Mouse (Mus musculus) hindbrain, embryonic 16.5 days (tissue): Measurements from ENCODE around the gene Caskin2. TPM values are rescaled to one million over a fixed set of nuclear protein-coding genes. Genes with fewer than 3 reads are reported as not detected.

Experiments
- ATAC-seq: fragments of 200-750 bp; cut with Nextera tagmentation; 2 replicates; pipeline ENCODE4 v1.8.0; 2017; ENCODE audit warnings: moderate TSS enrichment, moderate library complexity
- H3K27ac ChIP-seq: fragments of 300-500 bp; sonication (generic); 2 replicates; pipeline ENCODE4 v1.5.1; 2014; ENCODE audit warnings: low read depth, mild to moderate bottlenecking, control low read depth, low read length, moderate library complexity
- H3K27me3 ChIP-seq: fragments of 300-500 bp; sonication (generic); replicated peaks from 2 replicates; pipeline ENCODE4 v1.6.1; 2014; ENCODE audit warnings: low read length; ENCODE audit not compliant: control insufficient read depth, insufficient read depth
- H3K36me3 ChIP-seq: fragments of 300-500 bp; sonication (generic); 2 replicates; pipeline ENCODE4 v1.6.1; 2014; ENCODE audit warnings: mild to moderate bottlenecking, low read length, moderate library complexity, mixed read lengths; ENCODE audit not compliant: control insufficient read depth, insufficient read depth
- H3K4me1 ChIP-seq: fragments of 300-500 bp; sonication (generic); 2 replicates; pipeline ENCODE4 v1.6.1; 2014; ENCODE audit warnings: low read depth, low read length; ENCODE audit not compliant: control insufficient read depth, insufficient read depth
- H3K4me2 ChIP-seq: fragments of 300-500 bp; sonication (generic); 2 replicates; pipeline ENCODE4 v1.6.1; 2014; ENCODE audit warnings: mild to moderate bottlenecking, low read length, control low read depth, moderate library complexity
- H3K4me3 ChIP-seq: fragments of 300-500 bp; sonication (generic); 2 replicates; pipeline ENCODE4 v1.5.1; 2014; ENCODE audit warnings: mild to moderate bottlenecking, low read length, control low read depth, moderate library complexity
- H3K9ac ChIP-seq: fragments of 300-500 bp; sonication (generic); 2 replicates; pipeline ENCODE4 v1.6.1; 2014; ENCODE audit warnings: low read depth, mild to moderate bottlenecking, control low read depth, low read length, moderate library complexity
- H3K9me3 ChIP-seq: fragments of 300-500 bp; sonication (generic); 2 replicates; pipeline ENCODE4 v1.6.1; 2014; ENCODE audit warnings: mild to moderate bottlenecking, low read length, moderate library complexity; ENCODE audit not compliant: control insufficient read depth
- WGBS: fragments of 180-500 bp; shearing (Covaris S2); extraction: QIAGEN DNeasy Blood & Tissue Kit; methylation state at CpG from one replicate; pipeline ENCODE4 v1.1.7; 2014; 5-methylcytosine and 5-hydroxymethylcytosine counted together
- polyA plus RNA-seq: library from polyadenylated mRNA; unstranded; fragments of >200 nt; fragmentation: Nextera tagmentation; extraction: Ambion mirVana; gene quantifications from 2 replicates; pipeline ENCODE4 v1.2.1, GENCODE M21; 2015

Caskin2 gene
- polyA plus RNA-seq, 1 experiment from 2014 or later = 9.0 TPM

DNA sequence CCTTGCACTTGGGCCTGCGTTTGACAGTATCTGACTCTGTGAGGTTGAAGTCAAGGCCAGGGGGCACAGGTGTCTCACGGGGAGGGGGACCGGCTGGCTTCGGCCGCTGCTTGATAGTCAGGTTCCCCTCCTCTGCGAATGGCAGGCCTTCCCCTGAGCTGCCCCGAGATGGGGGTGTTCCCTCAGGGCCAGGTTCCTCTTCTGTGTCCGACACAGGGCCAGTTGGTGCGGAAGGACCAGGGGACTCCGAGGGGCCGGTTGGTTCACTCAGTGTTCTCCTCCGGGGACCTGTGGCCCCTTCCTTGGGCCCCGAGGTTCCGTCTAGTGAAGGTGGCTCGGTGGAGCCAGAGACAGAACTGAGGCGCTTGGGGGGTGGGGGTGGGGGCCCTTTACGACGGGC lies 12.5 kb downstream of the Caskin2 start:
- no peaks in the 10 kb centered on the region for H3K4me1 ChIP-seq

DNA sequence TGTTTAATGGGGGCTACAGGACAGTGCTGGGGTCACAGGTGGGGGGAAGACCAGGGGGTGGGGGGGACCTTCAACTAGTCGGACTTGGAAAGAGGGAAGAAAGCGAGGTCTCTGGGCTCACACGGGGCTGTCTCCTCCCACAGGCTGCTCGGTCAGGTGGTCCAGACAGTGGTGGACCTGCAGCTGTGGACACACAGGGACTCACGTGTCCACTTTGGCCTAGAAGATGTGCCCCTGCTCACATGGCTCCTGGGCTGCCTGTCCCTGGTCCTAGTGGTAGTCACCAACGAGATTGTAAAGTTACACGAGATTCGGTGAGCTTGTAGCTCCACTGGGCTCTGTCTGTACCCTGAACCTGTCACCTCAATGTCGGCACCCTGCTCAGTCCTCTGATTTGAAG lies 15.8 kb downstream of the Caskin2 start:
- peaks cover 43% of the 10 kb centered on the region for H3K36me3 ChIP-seq
- H3K4me3 ChIP-seq = no peak overlapping the region
- 86% methylated on average over 9 of the region's 9 CpGs for WGBS
- no peaks in the 10 kb centered on the region for H3K27me3 ChIP-seq
- ATAC-seq = no peak
- no peak overlapping the region for H3K4me2 ChIP-seq
- H3K9ac ChIP-seq = no peak overlapping the region
- H3K4me1 ChIP-seq = no peaks in the 10 kb centered on the region
- no peak overlapping the region for H3K27ac ChIP-seq
- no peaks in the 10 kb centered on the region for H3K9me3 ChIP-seq

More for the DNA sequence above, 12.5 kb downstream of the Caskin2 start:
- 94% methylated on average over 18 of the region's 18 CpGs for WGBS
- no peak overlapping the region for H3K9ac ChIP-seq
- no peak overlapping the region for H3K4me3 ChIP-seq
- H3K36me3 ChIP-seq = peaks cover 36% of the 10 kb centered on the region
- H3K27me3 ChIP-seq = no peaks in the 10 kb centered on the region
- H3K27ac ChIP-seq = no peak overlapping the region
- H3K4me2 ChIP-seq = no peak overlapping the region
- H3K9me3 ChIP-seq = no peaks in the 10 kb centered on the region
- ATAC-seq = no peak

DNA sequence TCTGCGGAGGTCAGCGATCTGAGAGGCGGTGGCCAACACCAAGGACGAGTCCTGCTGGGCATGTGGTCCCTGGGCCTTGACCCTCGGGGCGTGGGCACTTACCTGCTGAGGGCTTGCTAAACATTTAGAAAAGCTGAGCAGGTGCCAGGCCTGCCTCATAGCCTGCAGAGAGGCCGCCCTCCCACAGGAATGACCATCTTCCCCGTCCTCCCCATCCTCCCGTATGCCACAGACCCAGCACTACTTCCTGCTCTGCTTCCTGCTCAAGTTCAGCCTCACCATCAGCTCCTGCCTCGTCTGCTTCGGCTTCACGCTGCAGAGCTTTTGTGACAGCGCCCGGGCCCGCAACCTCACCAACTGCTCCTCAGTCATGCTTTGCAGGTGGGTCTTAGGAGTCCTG lies 16.5 kb downstream of the Caskin2 start:
- H3K36me3 ChIP-seq = peaks cover 50% of the 10 kb centered on the region
- H3K4me2 ChIP-seq = no peak overlapping the region
- 86% methylated on average over 15 of the region's 15 CpGs for WGBS
- H3K27ac ChIP-seq = no peak overlapping the region
- H3K4me1 ChIP-seq = no peaks in the 10 kb centered on the region
- no peaks in the 10 kb centered on the region for H3K27me3 ChIP-seq
- H3K4me3 ChIP-seq = no peak overlapping the region
- no peaks in the 10 kb centered on the region for H3K9me3 ChIP-seq
- ATAC-seq = no peak
- no peak overlapping the region for H3K9ac ChIP-seq

DNA sequence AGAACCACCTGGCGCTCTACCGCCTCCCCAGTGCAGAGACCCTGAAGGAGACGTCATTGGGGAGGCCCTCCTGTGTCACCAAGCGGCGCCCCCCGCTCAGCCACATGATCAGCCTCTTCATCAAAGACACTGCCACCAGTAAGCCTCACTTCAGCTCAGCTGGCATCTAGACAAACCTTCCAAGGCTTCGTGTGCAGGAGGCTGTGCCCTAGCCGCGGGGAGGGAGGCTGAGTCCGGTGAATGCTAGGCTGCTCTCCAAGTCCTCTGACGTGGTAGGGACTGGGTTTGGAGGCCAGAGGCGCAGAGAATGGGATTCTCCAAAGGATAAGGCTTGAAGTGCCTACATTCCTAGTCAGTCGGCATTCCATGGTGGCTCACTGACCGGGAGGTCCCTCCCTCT lies 21.1 kb downstream of the Caskin2 start:
- Histone ChIP-seq H3K27me3 (no peaks in the 10 kb centered on the region), H3K9me3 (no peaks in the 10 kb centered on the region), H3K9ac (no peak overlapping the region), H3K36me3 (peaks cover 43% of the 10 kb centered on the region), H3K4me1 (no peaks in the 10 kb centered on the region; the same call in 1 of the 2 replicates), H3K4me3 (no peak overlapping the region), H3K4me2 (no peak overlapping the region), H3K27ac (no peak overlapping the region)
- 79% methylated on average over 14 of the region's 14 CpGs for WGBS
- ATAC-seq = no peak

DNA sequence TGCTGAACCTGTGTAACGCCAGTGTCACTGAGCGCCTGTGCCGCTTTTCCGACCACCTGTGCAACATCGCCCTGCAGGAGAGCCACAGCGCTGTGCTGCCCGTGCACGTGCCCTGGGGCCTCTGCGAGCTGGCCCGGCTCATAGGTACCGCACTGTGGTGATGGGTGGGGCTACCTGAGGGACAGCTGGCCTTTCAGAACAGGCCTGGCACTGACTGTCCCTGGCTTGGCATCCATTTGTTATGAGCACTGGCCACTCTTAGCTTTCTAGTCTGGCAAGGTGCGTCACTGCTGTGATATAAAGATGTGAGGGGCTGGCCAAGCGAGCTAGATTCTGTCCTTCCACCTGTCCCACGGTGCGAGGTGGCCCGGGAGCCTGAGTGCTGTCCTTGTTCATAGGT lies 21.5 kb downstream of the Caskin2 start:
- Histone ChIP-seq H3K36me3 (peaks cover 39% of the 10 kb centered on the region), H3K4me2 (no peak overlapping the region), H3K9me3 (no peaks in the 10 kb centered on the region), H3K4me3 (no peak overlapping the region), H3K9ac (no peak overlapping the region), H3K27ac (no peak overlapping the region), H3K4me1 (peaks cover 4% of the 10 kb centered on the region), H3K27me3 (no peaks in the 10 kb centered on the region)
- no peak for ATAC-seq
- 94% methylated on average over 16 of the region's 16 CpGs for WGBS

DNA sequence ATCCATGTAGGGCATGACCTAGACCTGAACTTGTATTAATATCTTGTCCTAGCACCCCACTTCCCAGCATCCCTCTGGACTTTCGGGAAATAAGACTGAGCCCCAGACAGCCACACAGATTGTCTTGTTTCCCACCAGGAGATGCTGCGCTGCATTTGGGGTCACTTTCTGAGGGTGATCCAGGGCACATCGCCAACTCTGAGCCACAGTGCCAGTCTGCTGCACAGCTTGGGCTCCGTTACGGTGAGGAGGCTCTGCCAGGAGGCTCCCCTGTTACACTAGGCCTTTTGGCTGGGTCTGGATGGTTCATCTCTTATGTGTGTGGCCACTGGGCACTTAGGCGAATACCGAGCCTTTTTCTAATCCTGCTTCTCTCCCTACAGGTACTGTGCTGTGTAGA lies 23.7 kb downstream of the Caskin2 start:
- 73% methylated on average over 7 of the region's 7 CpGs for WGBS
- Histone ChIP-seq H3K4me3 (no peak overlapping the region), H3K9me3 (no peaks in the 10 kb centered on the region), H3K27me3 (no peaks in the 10 kb centered on the region), H3K36me3 (peaks cover 32% of the 10 kb centered on the region), H3K4me1 (peaks cover 17% of the 10 kb centered on the region), H3K9ac (no peak overlapping the region), H3K4me2 (no peak overlapping the region), H3K27ac (no peak overlapping the region)
- ATAC-seq = no peak

DNA sequence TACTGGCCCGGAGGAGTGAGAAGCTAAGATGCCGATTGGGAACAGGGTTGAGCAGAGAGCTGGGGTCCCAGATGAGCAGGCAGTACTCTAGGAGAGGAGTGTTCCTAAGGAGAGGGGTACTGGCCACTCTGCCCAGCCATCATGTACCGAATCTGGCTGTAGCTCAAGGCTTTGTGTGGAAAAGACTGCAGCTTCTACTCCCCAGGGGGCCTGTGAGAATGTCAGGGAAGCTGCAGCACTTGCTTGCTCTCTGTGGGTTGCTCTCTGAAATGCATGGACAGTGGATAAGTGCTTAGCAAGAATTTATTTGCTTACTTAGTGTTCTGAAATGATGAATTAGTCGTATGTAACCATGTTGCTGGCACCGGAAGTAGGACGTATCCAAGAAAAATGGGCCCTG lies 27.0 kb downstream of the Caskin2 start:
- H3K4me2 ChIP-seq = 0 out of 2 replicates have a peak overlapping the region, but pooled peaks have one; percentile 10
- no peak overlapping the region for H3K27ac ChIP-seq
- H3K9me3 ChIP-seq = no peaks in the 10 kb centered on the region
- H3K4me1 ChIP-seq = peaks cover 20% of the 10 kb centered on the region
- no peak overlapping the region for H3K4me3 ChIP-seq
- no peak for ATAC-seq
- H3K9ac ChIP-seq = peak overlapping the region; percentile 22; the same call in 1 of the 2 replicates
- peaks cover 10% of the 10 kb centered on the region for H3K36me3 ChIP-seq
- no peaks in the 10 kb centered on the region for H3K27me3 ChIP-seq
- WGBS = 48% methylated on average over 6 of the region's 6 CpGs

DNA sequence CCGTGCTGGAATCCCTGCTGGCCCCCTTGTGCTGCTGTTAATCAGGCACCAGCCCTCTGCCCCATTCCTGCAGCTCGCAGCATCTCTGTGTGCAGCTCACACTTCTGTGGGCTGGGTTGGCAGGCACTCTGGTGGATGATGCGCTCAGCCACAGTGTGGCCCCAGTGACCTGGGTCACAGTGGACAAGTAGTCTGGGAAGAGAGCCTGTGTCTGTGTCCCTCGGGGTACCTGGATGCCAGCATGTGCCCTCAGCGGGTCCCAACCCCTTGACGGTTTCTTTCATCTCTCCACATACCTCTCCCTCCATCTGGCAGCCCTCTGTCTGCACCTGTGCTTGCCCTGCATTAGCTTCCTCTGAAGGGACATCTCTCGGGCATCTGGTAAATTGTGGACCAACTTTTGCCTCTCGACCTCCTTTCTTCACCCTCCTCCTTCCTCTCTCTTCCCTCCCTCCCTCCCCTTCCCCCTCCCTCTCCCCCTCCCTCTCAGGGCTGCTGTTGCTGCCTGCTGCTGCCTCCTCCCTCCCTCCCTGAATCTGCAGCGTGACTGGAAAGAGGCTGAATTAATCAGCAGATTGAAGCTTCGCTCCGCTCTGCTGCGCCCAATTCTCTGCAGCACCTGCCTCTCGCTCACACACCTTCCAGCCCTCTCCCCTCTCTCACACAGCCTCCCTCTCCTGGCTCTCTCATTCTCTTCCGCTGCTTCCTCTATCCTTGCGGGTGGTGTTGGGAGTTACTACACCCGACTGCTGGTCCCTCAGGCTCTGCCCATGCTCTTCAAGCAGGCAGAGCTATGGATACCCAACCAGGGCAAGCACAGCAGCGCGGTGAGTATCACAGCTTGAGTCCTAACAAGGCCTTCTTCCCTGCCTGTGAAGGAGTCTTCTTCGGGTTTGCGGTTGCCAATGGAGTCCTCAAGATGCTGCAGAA lies 33.0 kb downstream of the Caskin2 start:
- WGBS = 8% methylated on average over 20 of the region's 20 CpGs
- Histone ChIP-seq H3K9me3 (no peaks in the 10 kb centered on the region), H3K27ac (peak overlapping the region; percentile 85), H3K4me2 (peak overlapping the region; percentile 54), H3K4me3 (peak overlapping the region; percentile 31), H3K27me3 (no peaks in the 10 kb centered on the region), H3K36me3 (no peaks in the 10 kb centered on the region), H3K4me1 (peaks cover 43% of the 10 kb centered on the region), H3K9ac (peak overlapping the region; percentile 64)
- peak; percentile 74 for ATAC-seq

DNA sequence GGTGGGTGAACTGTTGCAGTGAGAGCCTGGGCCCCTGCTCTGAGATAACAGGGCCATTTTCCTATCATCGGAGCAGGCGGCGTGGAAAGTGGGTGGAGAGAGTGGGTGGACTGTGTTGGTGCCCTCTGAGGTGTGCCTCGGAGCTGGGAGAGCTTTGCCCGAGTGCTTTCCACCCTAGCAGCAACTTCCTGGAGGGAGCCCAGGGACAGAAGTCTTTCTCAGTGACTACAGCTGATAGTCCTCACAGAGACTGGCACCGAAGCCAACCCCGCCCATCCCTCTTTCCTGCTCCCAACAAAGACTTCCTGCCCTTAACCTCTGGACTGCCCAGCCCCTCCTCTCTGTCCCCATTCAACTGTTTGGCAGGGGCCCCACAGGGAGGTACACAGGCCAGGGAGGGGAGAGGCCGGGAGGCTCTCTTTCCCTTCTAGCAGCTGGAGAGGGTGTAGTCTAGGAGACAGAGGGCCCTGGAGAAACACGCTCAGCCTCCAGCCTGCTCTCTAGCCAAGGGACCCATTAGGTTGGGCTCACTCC lies 34.3 kb downstream of the Caskin2 start:
- Histone ChIP-seq H3K36me3 (no peaks in the 10 kb centered on the region), H3K9ac (no peak overlapping the region), H3K4me1 (peaks cover 45% of the 10 kb centered on the region), H3K9me3 (no peaks in the 10 kb centered on the region), H3K4me2 (peak overlapping the region; percentile 20; the same call in 1 of the 2 replicates), H3K4me3 (no peak overlapping the region), H3K27me3 (no peaks in the 10 kb centered on the region), H3K27ac (peak overlapping the region; percentile 74)
- peak; percentile 87 for ATAC-seq
- 11% methylated on average over 9 of the region's 9 CpGs for WGBS
